Mouse (Mus musculus) granulocyte monocyte progenitor cell, adult 5-6 weeks (primary cell): ENCODE measurements at regions not wholly inside any gene's neighbourhood (a gene's known extent, or its start where the extent isn't known, plus 50 kb on each side); places are given as distances from the start of the nearest gene placed in this dataset.
A peak's percentile ranks its signal among the peaks of the same experiment; 100 is the strongest.

Experiments
- ATAC-seq: replicated peaks from 2 replicates; pipeline ENCODE4 v1.8.0; 2016; ENCODE audit warnings: mild to moderate bottlenecking, moderate TSS enrichment, inconsistent platforms; ENCODE audit not compliant: poor library complexity, severe bottlenecking

- ATAC-seq: peak; percentile 99
These were observed 404.2 kb upstream of the Cntn3 start for GRCm38 (mm10) chr6:102977122-102977521.

GRCm38 (mm10) chr6:103023326-103023725 lies 450.4 kb upstream of the Cntn3 start:
- ATAC-seq: no peak

GRCm38 (mm10) chr6:103024006-103024405 lies 451.1 kb upstream of the Cntn3 start:
- ATAC-seq: no peak

GRCm38 (mm10) chr6:103028150-103028549 lies 455.2 kb upstream of the Cntn3 start:
- no peak for ATAC-seq

GRCm38 (mm10) chr6:103033418-103033817 lies 460.5 kb upstream of the Cntn3 start:
- ATAC-seq: no peak

GRCm38 (mm10) chr6:103033919-103034318 lies 461.0 kb upstream of the Cntn3 start:
- no peak; the same call in 1 of the 2 replicates for ATAC-seq

GRCm38 (mm10) chr6:103060591-103060990 lies 449.8 kb upstream of the Chl1 start:
- no peak for ATAC-seq

- ATAC-seq: no peak
These were observed 404.2 kb upstream of the Chl1 start for GRCm38 (mm10) chr6:103106189-103106588.

- peak; percentile 76 for ATAC-seq
These were observed 390.8 kb upstream of the Chl1 start for GRCm38 (mm10) chr6:103119537-103119936.

GRCm38 (mm10) chr6:103140851-103141250 lies 369.5 kb upstream of the Chl1 start:
- ATAC-seq: no peak

GRCm38 (mm10) chr6:103177851-103178250 lies 332.5 kb upstream of the Chl1 start:
- ATAC-seq: no peak

GRCm38 (mm10) chr6:103183355-103183754 lies 327.0 kb upstream of the Chl1 start:
- ATAC-seq: peak; percentile 55

- no peak for ATAC-seq
These were observed 313.5 kb upstream of the Chl1 start for GRCm38 (mm10) chr6:103196838-103197237.

GRCm38 (mm10) chr6:103201605-103202004 lies 308.8 kb upstream of the Chl1 start:
- no peak for ATAC-seq

GRCm38 (mm10) chr6:103209202-103209601 lies 301.2 kb upstream of the Chl1 start:
- ATAC-seq: no peak

GRCm38 (mm10) chr6:103213160-103213559 lies 297.2 kb upstream of the Chl1 start:
- ATAC-seq: no peak

GRCm38 (mm10) chr6:103236896-103237295 lies 273.5 kb upstream of the Chl1 start:
- no peak for ATAC-seq

GRCm38 (mm10) chr6:103268984-103269383 lies 241.4 kb upstream of the Chl1 start:
- no peak for ATAC-seq

GRCm38 (mm10) chr6:103272216-103272615 lies 238.2 kb upstream of the Chl1 start:
- ATAC-seq: no peak

GRCm38 (mm10) chr6:103275071-103275470 lies 235.3 kb upstream of the Chl1 start:
- peak; percentile 85 for ATAC-seq

- ATAC-seq: peak; percentile 61
These were observed 234.9 kb upstream of the Chl1 start for GRCm38 (mm10) chr6:103275476-103275875.

GRCm38 (mm10) chr6:103296015-103296414 lies 214.4 kb upstream of the Chl1 start:
- peak; percentile 89 for ATAC-seq
